Mouse (Mus musculus) liver, adult 2 months (tissue): ENCODE results near the gene Map3k13. TPM values are rescaled to one million over a fixed set of nuclear protein-coding genes. Genes with fewer than 3 reads are reported as not detected.
A peak's percentile ranks its signal among the peaks of the same experiment; 100 is the strongest.

Experiments used
- DNase-seq: peaks from one replicate; pipeline ENCODE4 v3.0.0-alpha.2; 2011; ENCODE audit warnings: low read depth, low spot score; ENCODE audit errors: extremely low read depth
- H3K27ac ChIP-seq: fragments of 200-500 bp; replicated peaks from 2 replicates; pipeline ENCODE4 v1.5.1; 2012; ENCODE audit warnings: low read depth, mild to moderate bottlenecking, control low read depth, inconsistent platforms, low read length; ENCODE audit not compliant: insufficient read depth
- H3K27me3 ChIP-seq: fragments of 200-500 bp; 2 replicates; pipeline ENCODE4 v1.6.1; 2012; ENCODE audit warnings: mild to moderate bottlenecking, moderate library complexity, low read length, inconsistent platforms; ENCODE audit not compliant: control insufficient read depth, insufficient read depth
- H3K36me3 ChIP-seq: fragments of 200-500 bp; 2 replicates; pipeline ENCODE4 v1.6.1; 2012; ENCODE audit warnings: low read length, inconsistent platforms; ENCODE audit not compliant: control insufficient read depth, insufficient read depth
- H3K4me1 ChIP-seq: fragments of 200-500 bp; 2 replicates; pipeline ENCODE4 v1.6.1; 2011; ENCODE audit warnings: low read length; ENCODE audit not compliant: control insufficient read depth, insufficient read depth
- H3K4me3 ChIP-seq: fragments of 200-500 bp; 2 replicates; pipeline ENCODE4 v1.5.1; 2011; ENCODE audit warnings: low read depth, mild to moderate bottlenecking, control low read depth, low read length, moderate library complexity; ENCODE audit not compliant: insufficient read depth
- H3K79me2 ChIP-seq: fragments of 200-500 bp; 2 replicates; pipeline ENCODE4 v1.6.1; 2012; ENCODE audit warnings: inconsistent platforms, mild to moderate bottlenecking, low read length, moderate library complexity; ENCODE audit not compliant: control insufficient read depth, insufficient read depth
- H3K9ac ChIP-seq: fragments of 200-500 bp; 2 replicates; pipeline ENCODE4 v1.6.1; 2012; ENCODE audit warnings: low read depth, mild to moderate bottlenecking, control low read depth, inconsistent platforms, low read length
- CTCF ChIP-seq: fragments of 200-500 bp; IDR thresholded peaks from 2 replicates; pipeline ENCODE4 v1.5.1; 2011; ENCODE audit warnings: low read depth, low read length, control low read depth
- POLR2A ChIP-seq: fragments of 200-500 bp; IDR thresholded peaks from 2 replicates; pipeline ENCODE4 v1.6.1; 2011; ENCODE audit warnings: low read length, control low read depth; ENCODE audit not compliant: insufficient read depth; ENCODE audit errors: extremely low read depth
- WGBS: fragments of 180-500 bp; shearing (Covaris S2); methylation state at CpG from one replicate; pipeline ENCODE4 v1.1.7; 2018; 5-methylcytosine and 5-hydroxymethylcytosine counted together
- polyA plus RNA-seq: library from polyadenylated mRNA; depleted of rRNA; stranded (reverse); fragments of >200 nt; gene quantifications from 2 replicates; pipeline ENCODE4 v1.2.3, GENCODE M21; 2012
- total RNA-seq: library from RNA; depleted of rRNA; stranded (reverse); fragments of >200 nt; gene quantifications from 2 replicates; pipeline ENCODE4 v1.2.3, GENCODE M21; 2014

Map3k13 gene
- total and polyA plus RNA-seq, 2 experiments, result 3.8 to 7.0 TPM

GRCm38 (mm10) chr16:21865250-21865982 is 71.3 kb downstream of the Map3k13 start:
- no peak overlapping the region for H3K4me3 ChIP-seq
- H3K9ac ChIP-seq, result no peak overlapping the region
- H3K27me3 ChIP-seq, result no peaks in the 10 kb centered on the region
- DNase-seq, result peak; percentile 71
- H3K4me1 ChIP-seq, result peaks cover 25% of the 10 kb centered on the region
- peaks cover 1% of the 10 kb centered on the region; the same call in 1 of the 2 replicates for H3K36me3 ChIP-seq
- WGBS, result 44% methylated on average over 7 of the region's 7 CpGs
- no peak for TF ChIP-seq CTCF
- no peak for TF ChIP-seq POLR2A
- H3K27ac ChIP-seq, result no peak overlapping the region
- peaks cover 14% of the 10 kb centered on the region; the same call in 1 of the 2 replicates for H3K79me2 ChIP-seq

- WGBS, result 32% methylated on average over 11 of the region's 11 CpGs
- H3K4me3 ChIP-seq, result no peak overlapping the region
- no peak for TF ChIP-seq CTCF
- no peak for TF ChIP-seq POLR2A
- H3K36me3 ChIP-seq, result peaks cover 1% of the 10 kb centered on the region; the same call in 1 of the 2 replicates
- DNase-seq, result peak; percentile 77
- H3K27ac ChIP-seq, result no peak overlapping the region
- H3K9ac ChIP-seq, result no peak overlapping the region
- peaks cover 25% of the 10 kb centered on the region for H3K4me1 ChIP-seq
- H3K27me3 ChIP-seq, result no peaks in the 10 kb centered on the region
- H3K79me2 ChIP-seq, result peaks cover 12% of the 10 kb centered on the region; the same call in 1 of the 2 replicates
These were observed 71.9 kb downstream of the Map3k13 start for GRCm38 (mm10) chr16:21865983-21866575.

- H3K4me3 ChIP-seq, result no peak overlapping the region
- DNase-seq, result peak; percentile 80
These were observed 73.6 kb downstream of the Map3k13 start for GRCm38 (mm10) chr16:21867727-21868126.

GRCm38 (mm10) chr16:21868651-21869050 is 74.5 kb downstream of the Map3k13 start:
- H3K27ac ChIP-seq, result no peak overlapping the region
- peaks cover 1% of the 10 kb centered on the region; the same call in 1 of the 2 replicates for H3K36me3 ChIP-seq
- peaks cover 12% of the 10 kb centered on the region; the same call in 1 of the 2 replicates for H3K79me2 ChIP-seq
- 66% methylated on average over 6 of the region's 6 CpGs for WGBS
- no peak overlapping the region for H3K4me3 ChIP-seq
- H3K4me1 ChIP-seq, result peaks cover 25% of the 10 kb centered on the region
- H3K9ac ChIP-seq, result no peak overlapping the region
- no peak for TF ChIP-seq CTCF
- no peak for TF ChIP-seq POLR2A
- no peaks in the 10 kb centered on the region for H3K27me3 ChIP-seq
- DNase-seq, result no peak

More at GRCm38 (mm10) chr16:21867727-21868126, 73.6 kb downstream of the Map3k13 start:
- TF ChIP-seq CTCF, result no peak
- TF ChIP-seq POLR2A, result no peak
- H3K27ac ChIP-seq, result no peak overlapping the region
- peaks cover 25% of the 10 kb centered on the region for H3K4me1 ChIP-seq
- peaks cover 1% of the 10 kb centered on the region; the same call in 1 of the 2 replicates for H3K36me3 ChIP-seq
- peaks cover 12% of the 10 kb centered on the region; the same call in 1 of the 2 replicates for H3K79me2 ChIP-seq
- no peak overlapping the region for H3K9ac ChIP-seq
- 33% methylated on average over 3 of the region's 3 CpGs for WGBS
- no peaks in the 10 kb centered on the region for H3K27me3 ChIP-seq

GRCm38 (mm10) chr16:21869879-21870278 is 75.7 kb downstream of the Map3k13 start:
- H3K9ac ChIP-seq, result no peak overlapping the region
- H3K36me3 ChIP-seq, result no peaks in the 10 kb centered on the region; the same call in 1 of the 2 replicates
- peaks cover 12% of the 10 kb centered on the region; the same call in 1 of the 2 replicates for H3K79me2 ChIP-seq
- DNase-seq, result no peak
- H3K4me1 ChIP-seq, result peaks cover 21% of the 10 kb centered on the region
- H3K27ac ChIP-seq, result no peak overlapping the region
- H3K4me3 ChIP-seq, result no peak overlapping the region
- TF ChIP-seq CTCF (no peak), POLR2A (no peak)
- WGBS, result 45% methylated on average over 4 of the region's 4 CpGs
- no peaks in the 10 kb centered on the region for H3K27me3 ChIP-seq
